Mouse (Mus musculus) right cerebral cortex, postnatal 14 days (tissue): ENCODE data around the gene Hist1h1a.
A peak's percentile ranks its signal among the peaks of the same experiment; 100 is the strongest.
"Not testable (repeated sequence)": the region's sequence is repeated elsewhere in the genome, so short reads cannot be mapped to it uniquely, and the experiment has no call there.

Experiments used
- DNase-seq: peaks from one replicate; pipeline ENCODE4 v3.0.0; 2022

The Hist1h1a gene

GRCm38 (mm10) chr13:23763586-23764323 is at the start of gene Hist1h1a:
Gene Hist1h1a (plus strand): TSS chr13:23763666.
- peak; percentile 70 for DNase-seq

GRCm38 (mm10) chr13:23716261-23717042 is 47.0 kb upstream of the Hist1h1a start:
- DNase-seq, result no peak

GRCm38 (mm10) chr13:23717176-23717575 is 46.3 kb upstream of the Hist1h1a start:
- DNase-seq, result no peak

- not testable (repeated sequence) for DNase-seq
These were observed 45.7 kb upstream of the Hist1h1a start for GRCm38 (mm10) chr13:23717593-23718245.

GRCm38 (mm10) chr13:23724239-23724638 is 39.2 kb upstream of the Hist1h1a start:
- no peak for DNase-seq

- DNase-seq, result no peak
These were observed 38.3 kb upstream of the Hist1h1a start for GRCm38 (mm10) chr13:23725213-23725612.

GRCm38 (mm10) chr13:23728472-23729191 is 34.8 kb upstream of the Hist1h1a start:
- DNase-seq, result no peak

- DNase-seq, result no peak
These were observed 34.3 kb upstream of the Hist1h1a start for GRCm38 (mm10) chr13:23729192-23729525.

- DNase-seq, result no peak
These were observed 33.8 kb upstream of the Hist1h1a start for GRCm38 (mm10) chr13:23729706-23730105.

GRCm38 (mm10) chr13:23730479-23730878 is 33.0 kb upstream of the Hist1h1a start:
- no peak for DNase-seq

- DNase-seq, result no peak
These were observed 31.2 kb upstream of the Hist1h1a start for GRCm38 (mm10) chr13:23732156-23732804.

- no peak for DNase-seq
These were observed 26.4 kb upstream of the Hist1h1a start for GRCm38 (mm10) chr13:23737091-23737490.

GRCm38 (mm10) chr13:23738041-23738440 is 25.4 kb upstream of the Hist1h1a start:
- DNase-seq, result no peak

- peak; percentile 86 for DNase-seq
These were observed 24.8 kb upstream of the Hist1h1a start, which contains the start of gene Hist1h1c for GRCm38 (mm10) chr13:23738677-23739068. Gene Hist1h1c (plus strand): TSS chr13:23738808.

- peak; percentile 87 for DNase-seq
These were observed 24.2 kb upstream of the Hist1h1a start for GRCm38 (mm10) chr13:23739069-23739921.

- DNase-seq, result no peak
These were observed 23.6 kb upstream of the Hist1h1a start for GRCm38 (mm10) chr13:23739922-23740252.

- DNase-seq, result no peak
These were observed 23.1 kb upstream of the Hist1h1a start for GRCm38 (mm10) chr13:23740256-23740840.

GRCm38 (mm10) chr13:23740910-23741309 is 22.6 kb upstream of the Hist1h1a start:
- DNase-seq, result no peak

- no peak for DNase-seq
These were observed 21.5 kb upstream of the Hist1h1a start for GRCm38 (mm10) chr13:23742007-23742406.

GRCm38 (mm10) chr13:23743215-23743614 is 20.3 kb upstream of the Hist1h1a start:
- no peak for DNase-seq

- DNase-seq, result no peak
These were observed 19.5 kb upstream of the Hist1h1a start for GRCm38 (mm10) chr13:23743963-23744362.
